Mouse (Mus musculus): ENCODE data around the gene Bud23. TPM values are rescaled to one million over a fixed set of nuclear protein-coding genes. Genes with fewer than 3 reads are reported as not detected.
"Not testable (repeated sequence)": the region's sequence is repeated elsewhere in the genome, so short reads cannot be mapped to it uniquely, and the experiment has no call there.

Bud23 gene
- polyA plus RNA-seq (2015; fragmentation: Nextera tagmentation; extraction: Ambion mirVana): 74.4 and 76.9 TPM in 2 replicates

- Histone ChIP-seq H3K4me2 (ENCODE audit: low read length) (peak within 1 kb of the TSS; percentile 92), H3K36me3 (ENCODE audit: control insufficient read depth, insufficient read depth, low read length) (peaks cover 17% of the 10 kb centered on the region), H3K27ac (ENCODE audit: low read length) (peak within 1 kb of the TSS; percentile 81), H3K9ac (ENCODE audit: low read depth, low read length) (peak within 1 kb of the TSS; percentile 86), H3K4me3 (ENCODE audit: low read depth, low read length) (peak within 1 kb of the TSS; percentile 76), H3K4me1 (ENCODE audit: control insufficient read depth, insufficient read depth, low read length) (peaks cover 21% of the 10 kb centered on the region)
- not testable (repeated sequence) for H3K9me3 ChIP-seq (replicated peaks; ENCODE audit: control insufficient read depth, low read length, poor library complexity, severe bottlenecking); ATAC-seq; H3K27me3 ChIP-seq (ENCODE audit: control insufficient read depth, insufficient read depth, low read depth, low read length)
- WGBS: 73% methylated on average over 8 of the region's 9 CpGs
Observed at GRCm38 (mm10) chr5:135064909-135065446, at the start of gene Bud23. Gene Bud23, minus strand, starts transcription at chr5:135064959.

- Histone ChIP-seq H3K4me3 (ENCODE audit: low read depth, low read length) (no peak overlapping the region), H3K4me2 (ENCODE audit: low read length) (no peak overlapping the region), H3K9me3 (replicated peaks; ENCODE audit: control insufficient read depth, low read length, poor library complexity, severe bottlenecking) (no peaks in the 10 kb centered on the region), H3K4me1 (ENCODE audit: control insufficient read depth, insufficient read depth, low read length) (no peaks in the 10 kb centered on the region), H3K27me3 (ENCODE audit: control insufficient read depth, insufficient read depth, low read depth, low read length) (peaks cover 8% of the 10 kb centered on the region), H3K9ac (ENCODE audit: low read depth, low read length) (no peak overlapping the region), H3K36me3 (ENCODE audit: control insufficient read depth, insufficient read depth, low read length) (no peaks in the 10 kb centered on the region), H3K27ac (ENCODE audit: low read length) (no peak overlapping the region)
- WGBS: 88% methylated on average over 12 of the region's 12 CpGs
- no peak for ATAC-seq
Observed at GRCm38 (mm10) chr5:135113782-135114181, 49.0 kb upstream of the Bud23 start.

DNA sequence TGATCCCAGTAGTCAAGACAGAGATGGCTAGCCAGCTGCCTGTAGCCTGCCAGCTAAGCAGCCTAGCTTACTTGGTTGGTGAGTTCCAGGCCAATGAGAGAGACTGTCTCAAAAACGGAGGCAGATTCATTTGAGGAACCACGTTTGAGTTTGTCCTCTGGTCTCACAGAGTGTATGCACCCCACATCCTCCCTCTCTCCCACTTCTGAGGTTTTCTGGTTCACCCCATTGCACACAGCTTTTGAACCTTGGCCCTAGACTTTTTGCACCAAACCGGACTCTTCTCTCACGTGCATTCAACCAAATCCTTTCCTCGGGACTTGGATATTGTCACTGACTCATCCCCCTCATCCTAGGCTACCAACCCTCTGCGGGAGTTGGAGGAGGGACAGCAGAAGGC is 45.2 kb upstream of the Bud23 start:
- peaks cover 30% of the 10 kb centered on the region for H3K27me3 ChIP-seq (ENCODE audit: control insufficient read depth, insufficient read depth, low read depth, low read length)
- H3K9ac ChIP-seq (ENCODE audit: low read depth, low read length): no peak overlapping the region
- no peak overlapping the region for H3K27ac ChIP-seq (ENCODE audit: low read length)
- H3K4me2 ChIP-seq (ENCODE audit: low read length): no peak overlapping the region
- no peaks in the 10 kb centered on the region for H3K36me3 ChIP-seq (ENCODE audit: control insufficient read depth, insufficient read depth, low read length)
- no peak overlapping the region for H3K4me3 ChIP-seq (ENCODE audit: low read depth, low read length)
- H3K9me3 ChIP-seq (replicated peaks; ENCODE audit: control insufficient read depth, low read length, poor library complexity, severe bottlenecking): no peaks in the 10 kb centered on the region
- H3K4me1 ChIP-seq (ENCODE audit: control insufficient read depth, insufficient read depth, low read length): no peaks in the 10 kb centered on the region; the same call in 1 of the 2 replicates
- ATAC-seq: no peak
- 62% methylated on average over 6 of the region's 6 CpGs for WGBS

GRCm38 (mm10) chr5:135109426-135109825 is 44.7 kb upstream of the Bud23 start:
- H3K9me3 ChIP-seq (replicated peaks; ENCODE audit: control insufficient read depth, low read length, poor library complexity, severe bottlenecking): no peaks in the 10 kb centered on the region
- H3K4me3 ChIP-seq (ENCODE audit: low read depth, low read length): no peak overlapping the region
- H3K4me1 ChIP-seq (ENCODE audit: control insufficient read depth, insufficient read depth, low read length): no peaks in the 10 kb centered on the region; the same call in 1 of the 2 replicates
- H3K4me2 ChIP-seq (ENCODE audit: low read length): no peak overlapping the region
- ATAC-seq: no peak
- WGBS: 92% methylated on average over 3 of the region's 3 CpGs
- no peak overlapping the region for H3K9ac ChIP-seq (ENCODE audit: low read depth, low read length)
- H3K27me3 ChIP-seq (ENCODE audit: control insufficient read depth, insufficient read depth, low read depth, low read length): peaks cover 34% of the 10 kb centered on the region
- H3K27ac ChIP-seq (ENCODE audit: low read length): no peak overlapping the region
- H3K36me3 ChIP-seq (ENCODE audit: control insufficient read depth, insufficient read depth, low read length): no peaks in the 10 kb centered on the region

GRCm38 (mm10) chr5:135109017-135109416 is 44.3 kb upstream of the Bud23 start:
- no peak overlapping the region for H3K4me3 ChIP-seq (ENCODE audit: low read depth, low read length)
- no peaks in the 10 kb centered on the region for H3K9me3 ChIP-seq (replicated peaks; ENCODE audit: control insufficient read depth, low read length, poor library complexity, severe bottlenecking)
- H3K4me2 ChIP-seq (ENCODE audit: low read length): no peak overlapping the region
- H3K27ac ChIP-seq (ENCODE audit: low read length): no peak overlapping the region
- peaks cover 34% of the 10 kb centered on the region for H3K27me3 ChIP-seq (ENCODE audit: control insufficient read depth, insufficient read depth, low read depth, low read length)
- no peaks in the 10 kb centered on the region for H3K36me3 ChIP-seq (ENCODE audit: control insufficient read depth, insufficient read depth, low read length)
- H3K4me1 ChIP-seq (ENCODE audit: control insufficient read depth, insufficient read depth, low read length): no peaks in the 10 kb centered on the region; the same call in 1 of the 2 replicates
- no peak for ATAC-seq
- 67% methylated on average over 6 of the region's 6 CpGs for WGBS
- H3K9ac ChIP-seq (ENCODE audit: low read depth, low read length): no peak overlapping the region

GRCm38 (mm10) chr5:135107521-135108501 is 43.1 kb upstream of the Bud23 start:
- no peak for ATAC-seq
- peak overlapping the region; percentile 4; the same call in 1 of the 2 replicates for H3K4me3 ChIP-seq (ENCODE audit: low read depth, low read length)
- H3K4me1 ChIP-seq (ENCODE audit: control insufficient read depth, insufficient read depth, low read length): no peaks in the 10 kb centered on the region; the same call in 1 of the 2 replicates

DNA sequence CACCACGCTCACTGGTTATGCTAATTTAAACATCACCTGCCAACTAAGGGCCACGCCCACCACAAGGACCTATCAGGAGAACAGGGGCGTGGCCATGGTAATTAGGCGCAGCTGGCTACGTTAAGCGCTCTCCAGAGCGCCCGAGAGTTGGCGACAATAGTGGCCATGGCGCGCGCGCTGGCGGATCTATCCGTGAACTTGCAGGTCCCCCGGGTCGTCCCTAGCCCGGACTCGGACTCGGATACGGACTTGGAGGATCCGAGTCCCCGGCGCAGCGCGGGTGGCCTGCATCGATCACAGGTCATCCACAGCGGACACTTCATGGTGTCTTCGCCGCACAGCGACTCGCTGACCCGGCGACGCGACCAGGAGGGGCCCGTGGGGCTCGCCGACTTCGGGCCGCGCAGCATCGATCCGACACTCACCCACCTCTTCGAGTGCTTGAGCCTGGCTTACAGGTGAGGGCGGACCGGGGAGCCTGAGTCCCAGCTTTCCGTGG is 42.0 kb upstream of the Bud23 start:
- peak overlapping the region; percentile 76 for H3K4me2 ChIP-seq (ENCODE audit: low read length)
- peaks cover 34% of the 10 kb centered on the region for H3K27me3 ChIP-seq (ENCODE audit: control insufficient read depth, insufficient read depth, low read depth, low read length)
- H3K4me1 ChIP-seq (ENCODE audit: control insufficient read depth, insufficient read depth, low read length): no peaks in the 10 kb centered on the region; the same call in 1 of the 2 replicates
- ATAC-seq: peak; percentile 56
- no peak overlapping the region for H3K27ac ChIP-seq (ENCODE audit: low read length)
- H3K4me3 ChIP-seq (ENCODE audit: low read depth, low read length): peak overlapping the region; percentile 41
- no peaks in the 10 kb centered on the region for H3K9me3 ChIP-seq (replicated peaks; ENCODE audit: control insufficient read depth, low read length, poor library complexity, severe bottlenecking)
- H3K9ac ChIP-seq (ENCODE audit: low read depth, low read length): peak overlapping the region; percentile 37; the same call in 1 of the 2 replicates
- H3K36me3 ChIP-seq (ENCODE audit: control insufficient read depth, insufficient read depth, low read length): no peaks in the 10 kb centered on the region
- 0% methylated on average over 48 of the region's 48 CpGs for WGBS

More at GRCm38 (mm10) chr5:135107521-135108501, 43.1 kb upstream of the Bud23 start:
- no peak overlapping the region for H3K27ac ChIP-seq (ENCODE audit: low read length)
- no peak overlapping the region for H3K9ac ChIP-seq (ENCODE audit: low read depth, low read length)
- peak overlapping the region; percentile 17; the same call in 1 of the 2 replicates for H3K4me2 ChIP-seq (ENCODE audit: low read length)
- H3K27me3 ChIP-seq (ENCODE audit: control insufficient read depth, insufficient read depth, low read depth, low read length): peaks cover 34% of the 10 kb centered on the region
- H3K9me3 ChIP-seq (replicated peaks; ENCODE audit: control insufficient read depth, low read length, poor library complexity, severe bottlenecking): no peaks in the 10 kb centered on the region
- no peaks in the 10 kb centered on the region for H3K36me3 ChIP-seq (ENCODE audit: control insufficient read depth, insufficient read depth, low read length)
- 12% methylated on average over 40 of the region's 40 CpGs for WGBS

- 62% methylated on average over 11 of the region's 11 CpGs for WGBS
- H3K36me3 ChIP-seq (ENCODE audit: control insufficient read depth, insufficient read depth, low read length): no peaks in the 10 kb centered on the region
- ATAC-seq: no peak
- H3K27me3 ChIP-seq (ENCODE audit: control insufficient read depth, insufficient read depth, low read depth, low read length): peaks cover 29% of the 10 kb centered on the region
- H3K27ac ChIP-seq (ENCODE audit: low read length): no peak overlapping the region
- H3K4me1 ChIP-seq (ENCODE audit: control insufficient read depth, insufficient read depth, low read length): no peaks in the 10 kb centered on the region; the same call in 1 of the 2 replicates
- no peaks in the 10 kb centered on the region for H3K9me3 ChIP-seq (replicated peaks; ENCODE audit: control insufficient read depth, low read length, poor library complexity, severe bottlenecking)
- H3K9ac ChIP-seq (ENCODE audit: low read depth, low read length): no peak overlapping the region
- no peak overlapping the region for H3K4me2 ChIP-seq (ENCODE audit: low read length)
- H3K4me3 ChIP-seq (ENCODE audit: low read depth, low read length): no peak overlapping the region
Observed at GRCm38 (mm10) chr5:135103999-135104660, 39.4 kb upstream of the Bud23 start.
